Mouse (Mus musculus): Measurements from ENCODE around the gene Gm6096. TPM values are rescaled to one million over a fixed set of nuclear protein-coding genes. Genes with fewer than 3 reads are reported as not detected.
A peak's percentile ranks its signal among the peaks of the same experiment; 100 is the strongest.

The Gm6096 gene
- polyA plus RNA-seq, 1 experiment from 2014 or later, result not detected

DNA sequence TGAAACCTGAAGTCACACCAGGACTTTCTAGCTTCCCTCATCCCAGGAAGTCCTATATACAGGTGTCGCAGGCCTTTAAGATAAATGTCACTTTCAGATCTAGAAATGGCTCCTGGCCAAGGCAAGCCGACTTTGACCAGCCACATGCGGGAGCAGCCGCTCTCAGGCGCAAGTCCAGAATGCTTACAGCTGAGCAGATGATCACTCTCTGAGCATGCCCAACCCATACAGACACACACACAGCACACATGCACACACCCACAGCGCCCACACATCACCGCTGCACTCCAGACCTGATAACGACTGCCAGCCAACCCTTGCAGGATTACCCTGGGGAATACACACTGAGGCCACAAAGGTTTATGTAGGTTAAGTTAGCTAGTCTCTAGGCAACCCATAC is 24.8 kb upstream of the Gm6096 start:
- Histone ChIP-seq H3K9ac (no peak overlapping the region), H3K9me3 (no peaks in the 10 kb centered on the region), H3K36me3 (peaks cover 33% of the 10 kb centered on the region), H3K4me2 (no peak overlapping the region), H3K4me1 (replicated peaks) (peaks cover 35% of the 10 kb centered on the region), H3K27me3 (no peaks in the 10 kb centered on the region), H3K4me3 (no peak overlapping the region), H3K27ac (replicated peaks) (no peak overlapping the region)
- 72% methylated on average over 8 of the region's 8 CpGs for WGBS
- ATAC-seq (ENCODE audit: low FRiP score, low read depth), result no peak

DNA sequence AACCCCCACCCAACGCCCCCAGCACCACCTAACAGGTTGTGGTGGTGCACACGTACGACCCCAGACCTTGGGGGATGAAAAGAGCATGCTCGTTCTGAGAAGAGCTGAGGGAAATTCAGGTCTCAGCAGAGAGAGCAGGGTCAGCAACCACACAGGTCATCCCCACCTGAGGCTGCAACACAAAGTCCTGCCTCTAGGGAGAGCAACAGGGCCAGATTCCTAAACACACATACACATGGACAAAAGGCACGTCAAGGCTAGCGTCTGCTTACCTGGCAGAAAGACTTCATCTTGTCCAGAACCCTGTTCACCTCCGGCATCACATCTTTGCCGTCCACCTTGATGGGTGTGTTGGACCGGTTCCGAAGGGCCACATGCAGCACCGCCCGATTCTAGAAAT is 24.0 kb upstream of the Gm6096 start:
- H3K9ac ChIP-seq, result no peak overlapping the region
- WGBS, result 93% methylated on average over 12 of the region's 12 CpGs
- peaks cover 28% of the 10 kb centered on the region for H3K36me3 ChIP-seq
- H3K9me3 ChIP-seq, result no peaks in the 10 kb centered on the region
- no peaks in the 10 kb centered on the region for H3K27me3 ChIP-seq
- no peak for ATAC-seq (ENCODE audit: low FRiP score, low read depth)
- H3K27ac ChIP-seq (replicated peaks), result no peak overlapping the region
- no peak overlapping the region for H3K4me3 ChIP-seq
- no peak overlapping the region for H3K4me2 ChIP-seq
- peaks cover 35% of the 10 kb centered on the region for H3K4me1 ChIP-seq (replicated peaks)

GRCm38 (mm10) chr7:34228641-34229040 is 22.2 kb upstream of the Gm6096 start:
- no peak overlapping the region; the same call in 1 of the 2 replicates for H3K9ac ChIP-seq
- peaks cover 12% of the 10 kb centered on the region for H3K36me3 ChIP-seq
- WGBS, result 62% methylated on average over 9 of the region's 9 CpGs

DNA sequence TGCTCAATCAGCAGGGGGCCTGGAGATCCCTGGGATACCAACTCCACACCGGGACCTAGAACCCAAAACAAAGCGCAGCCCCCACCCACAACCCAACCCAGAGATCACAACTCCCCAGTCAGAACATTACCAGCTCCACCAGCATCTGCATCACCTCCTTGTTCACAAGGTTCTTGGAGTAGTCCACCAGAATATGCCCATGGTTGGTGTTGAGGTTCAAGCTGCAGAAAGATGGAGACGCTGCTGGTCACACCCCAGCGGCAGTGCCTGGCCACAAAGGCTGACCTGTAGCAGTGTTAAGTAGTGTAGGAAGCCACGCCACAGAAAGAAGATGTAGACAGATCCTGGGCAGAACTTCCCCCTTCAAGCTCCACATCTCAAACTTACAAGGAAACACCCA is 21.7 kb upstream of the Gm6096 start:
- Histone ChIP-seq H3K4me2 (peak overlapping the region; percentile 72), H3K36me3 (peaks cover 12% of the 10 kb centered on the region)
- WGBS, result 9% methylated on average over 5 of the region's 5 CpGs

More at GRCm38 (mm10) chr7:34228641-34229040, 22.2 kb upstream of the Gm6096 start:
- Histone ChIP-seq H3K27ac (replicated peaks) (no peak overlapping the region), H3K4me1 (replicated peaks) (peaks cover 40% of the 10 kb centered on the region), H3K4me2 (peak overlapping the region; percentile 72), H3K9me3 (no peaks in the 10 kb centered on the region), H3K4me3 (peak overlapping the region; percentile 73), H3K27me3 (no peaks in the 10 kb centered on the region)
- no peak for ATAC-seq (ENCODE audit: low FRiP score, low read depth)

DNA sequence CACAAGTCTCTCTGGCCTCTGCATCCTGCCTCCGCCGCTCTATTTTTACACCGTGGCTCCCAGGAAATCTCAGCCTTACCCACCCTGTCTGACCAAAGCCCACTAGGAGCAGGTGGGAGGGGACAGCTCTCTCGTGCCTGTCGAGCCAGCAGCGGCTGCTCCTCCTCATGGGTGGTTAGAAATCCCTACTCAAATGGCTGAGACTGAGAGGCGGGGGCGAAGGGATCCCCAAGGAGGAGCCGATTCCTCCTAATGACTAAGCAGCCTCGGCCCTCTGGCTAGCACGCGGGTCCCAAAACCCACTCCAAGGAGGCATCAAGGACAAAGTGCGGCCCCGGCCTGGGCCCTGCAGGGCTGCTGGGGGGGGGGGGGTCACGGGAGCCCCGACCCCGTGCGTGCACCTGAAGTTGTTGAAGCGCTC is 21.1 kb upstream of the Gm6096 start:
- Histone ChIP-seq H3K4me2 (peak overlapping the region; percentile 72), H3K9me3 (no peaks in the 10 kb centered on the region), H3K9ac (peak overlapping the region; percentile 64), H3K4me1 (replicated peaks) (peaks cover 43% of the 10 kb centered on the region), H3K36me3 (peaks cover 12% of the 10 kb centered on the region), H3K27me3 (no peaks in the 10 kb centered on the region), H3K27ac (replicated peaks) (peak overlapping the region; percentile 83), H3K4me3 (peak overlapping the region; percentile 73)
- peak; percentile 20 for ATAC-seq (ENCODE audit: low FRiP score, low read depth)
- WGBS, result under 1% methylated on average over 19 of the region's 19 CpGs

More for the DNA sequence above, 21.7 kb upstream of the Gm6096 start:
- no peak for ATAC-seq (ENCODE audit: low FRiP score, low read depth)
- H3K4me3 ChIP-seq, result peak overlapping the region; percentile 73
- H3K9me3 ChIP-seq, result no peaks in the 10 kb centered on the region
- H3K9ac ChIP-seq, result peak overlapping the region; percentile 64
- H3K27me3 ChIP-seq, result no peaks in the 10 kb centered on the region
- peaks cover 41% of the 10 kb centered on the region for H3K4me1 ChIP-seq (replicated peaks)
- peak overlapping the region; percentile 83; the same call in 1 of the 2 replicates for H3K27ac ChIP-seq (replicated peaks)

GRCm38 (mm10) chr7:34230116-34230515 is 20.7 kb upstream of the Gm6096 start, which contains the start of gene Gpi1:
Gpi1 (minus strand) TSS chr7:34230336.
- Histone ChIP-seq H3K36me3 (peaks cover 12% of the 10 kb centered on the region), H3K4me1 (replicated peaks) (peaks cover 47% of the 10 kb centered on the region), H3K27ac (replicated peaks) (peak within 1 kb of the TSS; percentile 83), H3K4me3 (peak within 1 kb of the TSS; percentile 73), H3K9ac (peak within 1 kb of the TSS; percentile 64), H3K4me2 (peak within 1 kb of the TSS; percentile 72), H3K27me3 (no peaks in the 10 kb centered on the region), H3K9me3 (no peaks in the 10 kb centered on the region)
- under 1% methylated on average over 30 of the region's 39 CpGs for WGBS
- ATAC-seq (ENCODE audit: low FRiP score, low read depth), result peak; percentile 40

DNA sequence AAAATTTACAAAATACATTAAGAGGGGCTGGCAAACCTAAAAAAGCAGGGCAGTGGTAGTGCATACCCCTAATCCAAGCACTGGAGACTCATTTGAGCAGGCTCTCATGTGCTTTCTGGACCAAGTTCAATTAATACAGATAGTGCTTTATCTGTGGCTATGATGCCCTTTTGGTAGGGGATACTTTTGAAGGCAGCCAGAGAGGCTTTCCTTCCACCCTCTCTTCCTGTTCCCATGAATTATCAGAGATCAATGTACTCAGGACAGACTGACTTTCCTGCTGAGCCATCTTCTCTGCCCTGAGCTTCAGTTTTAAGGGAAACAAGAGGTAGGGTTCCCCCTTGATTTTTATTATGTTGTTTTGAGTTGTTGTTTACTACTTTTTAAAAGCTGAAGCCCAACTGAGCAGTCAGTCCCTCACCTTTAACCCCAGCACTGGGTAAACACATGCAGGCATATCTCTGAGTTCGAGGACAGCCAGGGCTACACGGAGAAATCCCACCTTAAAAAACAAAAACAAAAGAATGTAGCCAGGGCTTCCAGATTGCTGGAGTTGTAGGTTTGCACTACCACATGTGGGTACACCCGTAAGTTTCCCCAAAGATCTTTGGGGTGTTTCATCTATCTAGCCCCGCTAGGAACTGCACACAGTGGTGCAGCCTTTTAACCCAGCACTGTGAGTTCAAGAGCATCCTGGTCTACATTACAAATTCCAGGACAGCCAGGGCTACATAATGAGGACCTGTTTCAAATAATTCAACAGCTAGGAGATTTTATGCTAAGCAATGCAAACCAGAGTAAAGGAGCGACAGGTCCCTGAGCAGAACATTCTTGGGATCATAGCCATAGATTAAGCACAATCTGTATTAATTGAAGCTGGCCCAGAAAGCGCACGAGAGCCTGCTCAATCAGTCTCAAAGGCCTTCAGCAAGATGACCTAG is 17.8 kb upstream of the Gm6096 start:
- peak overlapping the region; percentile 54 for H3K4me3 ChIP-seq
- no peaks in the 10 kb centered on the region for H3K9me3 ChIP-seq
- H3K36me3 ChIP-seq, result peaks cover 10% of the 10 kb centered on the region
- 45% methylated on average over 7 of the region's 7 CpGs for WGBS
- no peak for ATAC-seq (ENCODE audit: low FRiP score, low read depth)
- H3K4me1 ChIP-seq (replicated peaks), result peaks cover 31% of the 10 kb centered on the region
- peak overlapping the region; percentile 92 for H3K27ac ChIP-seq (replicated peaks)
- H3K27me3 ChIP-seq, result no peaks in the 10 kb centered on the region
- peak overlapping the region; percentile 72 for H3K4me2 ChIP-seq
- peak overlapping the region; percentile 34; the same call in 1 of the 2 replicates for H3K9ac ChIP-seq

DNA sequence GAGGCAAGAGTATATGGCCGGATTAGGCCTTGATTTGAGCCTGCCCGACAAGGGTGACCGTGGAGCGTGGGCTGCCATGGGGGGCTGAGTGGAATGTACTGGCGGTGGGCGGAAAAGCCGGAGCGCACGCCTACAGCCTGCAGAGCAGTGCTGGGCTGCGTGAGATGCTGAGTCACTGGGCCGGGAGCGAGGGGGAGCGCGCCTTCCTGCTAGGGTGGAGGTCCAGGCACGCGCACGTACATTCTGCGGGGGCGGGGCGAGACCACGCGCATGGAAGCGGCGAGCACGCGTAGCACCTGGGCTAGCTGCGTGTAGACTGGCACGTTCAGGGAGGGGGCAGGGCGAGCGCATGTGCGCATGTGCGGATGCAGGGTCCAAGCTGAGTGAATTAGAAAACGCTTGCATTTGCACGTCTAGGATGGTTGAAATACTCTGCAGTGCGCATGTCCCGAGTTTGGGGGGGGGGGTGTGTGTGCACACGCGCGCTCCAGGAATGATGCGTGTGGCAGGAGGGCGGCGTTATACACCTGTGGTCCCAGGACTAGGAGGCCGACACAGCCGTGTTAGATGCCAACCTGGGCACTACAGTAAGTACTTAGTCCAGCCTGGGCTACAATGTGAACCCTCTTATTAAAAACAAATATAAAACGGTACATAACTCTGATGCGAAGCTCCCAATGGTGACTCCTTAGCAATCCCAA is 16.8 kb upstream of the Gm6096 start:
- under 1% methylated on average over 46 of the region's 46 CpGs for WGBS
- ATAC-seq (ENCODE audit: low FRiP score, low read depth), result peak; percentile 97
- Histone ChIP-seq H3K4me1 (replicated peaks) (peaks cover 22% of the 10 kb centered on the region), H3K27me3 (no peaks in the 10 kb centered on the region), H3K36me3 (peaks cover 19% of the 10 kb centered on the region), H3K4me3 (peak overlapping the region; percentile 54), H3K9me3 (no peaks in the 10 kb centered on the region), H3K9ac (peak overlapping the region; percentile 68), H3K4me2 (peak overlapping the region; percentile 72), H3K27ac (replicated peaks) (peak overlapping the region; percentile 92)

GRCm38 (mm10) chr7:34234610-34235561 is 16.0 kb upstream of the Gm6096 start:
- Histone ChIP-seq H3K4me1 (replicated peaks) (peaks cover 18% of the 10 kb centered on the region), H3K4me2 (peak overlapping the region; percentile 72), H3K9me3 (no peaks in the 10 kb centered on the region), H3K4me3 (peak overlapping the region; percentile 54), H3K27me3 (no peaks in the 10 kb centered on the region), H3K36me3 (peaks cover 26% of the 10 kb centered on the region), H3K27ac (replicated peaks) (peak overlapping the region; percentile 92), H3K9ac (peak overlapping the region; percentile 68)
- WGBS, result 2% methylated on average over 17 of the region's 17 CpGs
- 0 out of 2 replicates have a peak, but pooled peaks have one; percentile 1 for ATAC-seq (ENCODE audit: low FRiP score, low read depth)

GRCm38 (mm10) chr7:34235602-34236001 is 15.2 kb upstream of the Gm6096 start:
- no peak overlapping the region for H3K27ac ChIP-seq (replicated peaks)
- no peaks in the 10 kb centered on the region for H3K9me3 ChIP-seq
- no peak overlapping the region for H3K4me3 ChIP-seq
- H3K36me3 ChIP-seq, result peaks cover 32% of the 10 kb centered on the region
- ATAC-seq (ENCODE audit: low FRiP score, low read depth), result no peak
- H3K27me3 ChIP-seq, result no peaks in the 10 kb centered on the region
- H3K4me1 ChIP-seq (replicated peaks), result peaks cover 16% of the 10 kb centered on the region
- 82% methylated on average over 5 of the region's 5 CpGs for WGBS
- no peak overlapping the region for H3K4me2 ChIP-seq
- no peak overlapping the region for H3K9ac ChIP-seq

- Histone ChIP-seq H3K4me3 (no peak overlapping the region), H3K36me3 (peaks cover 42% of the 10 kb centered on the region), H3K9me3 (no peaks in the 10 kb centered on the region), H3K27me3 (no peaks in the 10 kb centered on the region), H3K27ac (replicated peaks) (no peak overlapping the region), H3K4me1 (replicated peaks) (peaks cover 14% of the 10 kb centered on the region), H3K4me2 (no peak overlapping the region), H3K9ac (no peak overlapping the region)
- 82% methylated on average over 5 of the region's 5 CpGs for WGBS
- no peak for ATAC-seq (ENCODE audit: low FRiP score, low read depth)
Measured at GRCm38 (mm10) chr7:34238086-34238485, 12.8 kb upstream of the Gm6096 start.
